Mouse (Mus musculus) limb, embryonic 10.5 days (tissue): ENCODE measurements around the gene Lrrc75a. TPM values are rescaled to one million over a fixed set of nuclear protein-coding genes. Genes with fewer than 3 reads are reported as not detected.

Experiments
- DNase-seq: peaks from one replicate; pipeline ENCODE4 v3.0.0-alpha.2; 2017; ENCODE audit warnings: low spot score
- H3K27ac ChIP-seq: fragments of 300-500 bp; sonication (generic); 2 replicates; pipeline ENCODE4 v1.5.1; 2016; ENCODE audit warnings: mild to moderate bottlenecking
- H3K27me3 ChIP-seq: fragments of 300-500 bp; sonication (generic); 2 replicates; pipeline ENCODE4 v1.6.1; 2016; ENCODE audit warnings: low read depth, mild to moderate bottlenecking; ENCODE audit not compliant: poor library complexity, severe bottlenecking
- H3K36me3 ChIP-seq: fragments of 300-500 bp; sonication (generic); 2 replicates; pipeline ENCODE4 v1.6.1; 2016; ENCODE audit warnings: mild to moderate bottlenecking, moderate library complexity
- H3K4me1 ChIP-seq: fragments of 300-500 bp; sonication (generic); 2 replicates; pipeline ENCODE4 v1.6.1; 2016
- H3K4me3 ChIP-seq: fragments of 300-500 bp; sonication (generic); 2 replicates; pipeline ENCODE4 v1.5.1; 2016; ENCODE audit warnings: mild to moderate bottlenecking, moderate library complexity
- H3K9me3 ChIP-seq: fragments of 300-500 bp; sonication (generic); replicated peaks from 2 replicates; pipeline ENCODE4 v1.6.1; 2016; ENCODE audit warnings: mild to moderate bottlenecking
- WGBS: fragments of 180-500 bp; shearing (Covaris S2); methylation state at CpG from one replicate; pipeline ENCODE4 v1.1.7; 2016; 5-methylcytosine and 5-hydroxymethylcytosine counted together
- polyA plus RNA-seq: library from polyadenylated mRNA; unstranded; fragments of >200 nt; fragmentation: Nextera tagmentation; extraction: Ambion mirVana; gene quantifications from 2 replicates; pipeline ENCODE4 v1.2.1, GENCODE M21; 2016

Lrrc75a gene
- polyA plus RNA-seq, 1 experiment from 2014 or later: 17.3 TPM

DNA sequence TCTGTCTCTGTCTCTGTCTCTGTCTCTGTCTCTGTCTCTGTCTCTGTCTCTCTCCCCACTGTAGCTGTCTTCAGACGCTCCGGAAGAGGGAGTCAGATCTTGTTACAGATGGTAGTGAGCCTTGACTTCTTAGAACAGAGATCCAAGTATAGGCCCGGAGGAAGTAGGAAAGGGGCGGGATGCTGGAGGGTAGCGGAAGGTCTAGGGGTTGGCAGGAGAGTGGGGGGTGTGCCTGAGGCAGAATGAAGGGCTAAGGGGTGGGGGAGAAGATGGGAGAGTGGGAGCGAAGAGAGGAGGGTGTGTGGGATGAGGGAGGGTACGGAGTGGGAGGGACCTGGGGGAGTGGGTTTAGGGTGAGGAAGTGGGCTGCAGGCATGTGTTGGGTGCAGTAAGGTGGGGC is 82.6 kb downstream of the Lrrc75a start:
- WGBS: 73% methylated on average over 7 of the region's 7 CpGs
- no peak for DNase-seq
- Histone ChIP-seq H3K27me3 (0 out of 2 replicates have a peak, but pooled peaks cover 7% of the 10 kb centered on the region), H3K4me1 (peaks cover 9% of the 10 kb centered on the region), H3K9me3 (no peaks in the 10 kb centered on the region), H3K36me3 (no peaks in the 10 kb centered on the region), H3K27ac (no peak overlapping the region), H3K4me3 (no peak overlapping the region)

GRCm38 (mm10) chr11:62563590-62563989 is 84.7 kb downstream of the Lrrc75a start:
- Histone ChIP-seq H3K4me1 (peaks cover 18% of the 10 kb centered on the region), H3K4me3 (no peak overlapping the region), H3K36me3 (no peaks in the 10 kb centered on the region), H3K27me3 (peaks cover 15% of the 10 kb centered on the region; the same call in 1 of the 2 replicates), H3K9me3 (no peaks in the 10 kb centered on the region), H3K27ac (no peak overlapping the region)
- WGBS: 92% methylated on average over 2 of the region's 2 CpGs
- no peak for DNase-seq

DNA sequence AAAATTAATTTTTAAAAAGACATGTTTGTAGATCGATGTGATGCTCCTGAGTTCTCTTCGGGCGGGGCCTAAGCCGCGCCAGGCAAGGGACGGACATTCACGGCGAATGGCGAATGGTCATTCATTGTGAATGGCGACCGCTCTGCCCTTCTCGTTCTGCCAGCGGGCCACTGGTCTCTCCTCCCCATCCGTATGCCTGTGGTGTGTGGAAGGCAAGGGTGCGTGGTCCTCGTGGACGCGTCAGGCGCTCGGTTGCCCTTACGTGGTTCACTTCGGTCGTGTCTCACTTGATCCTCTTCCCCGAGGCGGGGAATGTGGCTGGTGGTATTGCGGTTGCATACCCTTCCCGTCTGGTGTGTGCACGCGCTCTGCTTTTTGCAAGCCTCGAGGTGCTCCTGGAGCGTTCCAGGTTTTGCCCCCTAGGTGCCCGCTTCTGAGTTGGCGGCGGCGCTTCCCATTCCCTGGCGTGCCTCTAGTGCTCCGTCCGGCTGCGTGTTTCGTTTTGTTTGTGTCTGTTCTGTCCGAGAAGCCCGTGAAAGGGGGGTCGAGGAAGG is 87.8 kb downstream of the Lrrc75a start:
- Histone ChIP-seq H3K27me3 (peaks cover 15% of the 10 kb centered on the region; the same call in 1 of the 2 replicates), H3K4me1 (peaks cover 13% of the 10 kb centered on the region), H3K36me3 (peaks cover 3% of the 10 kb centered on the region), H3K9me3 (no peaks in the 10 kb centered on the region), H3K27ac (peak overlapping the region; percentile 50; the same call in 1 of the 2 replicates), H3K4me3 (peak overlapping the region; percentile 44)
- DNase-seq: peak; percentile 46
- WGBS: 37% methylated on average over 43 of the region's 43 CpGs

- no peak overlapping the region for H3K27ac ChIP-seq
- DNase-seq: no peak
- H3K36me3 ChIP-seq: peaks cover 17% of the 10 kb centered on the region
- peaks cover 15% of the 10 kb centered on the region; the same call in 1 of the 2 replicates for H3K27me3 ChIP-seq
- peaks cover 22% of the 10 kb centered on the region for H3K4me1 ChIP-seq
- 64% methylated on average over 6 of the region's 6 CpGs for WGBS
- H3K4me3 ChIP-seq: no peak overlapping the region
- H3K9me3 ChIP-seq: no peaks in the 10 kb centered on the region
These were observed 89.2 kb downstream of the Lrrc75a start for GRCm38 (mm10) chr11:62558961-62559646.

DNA sequence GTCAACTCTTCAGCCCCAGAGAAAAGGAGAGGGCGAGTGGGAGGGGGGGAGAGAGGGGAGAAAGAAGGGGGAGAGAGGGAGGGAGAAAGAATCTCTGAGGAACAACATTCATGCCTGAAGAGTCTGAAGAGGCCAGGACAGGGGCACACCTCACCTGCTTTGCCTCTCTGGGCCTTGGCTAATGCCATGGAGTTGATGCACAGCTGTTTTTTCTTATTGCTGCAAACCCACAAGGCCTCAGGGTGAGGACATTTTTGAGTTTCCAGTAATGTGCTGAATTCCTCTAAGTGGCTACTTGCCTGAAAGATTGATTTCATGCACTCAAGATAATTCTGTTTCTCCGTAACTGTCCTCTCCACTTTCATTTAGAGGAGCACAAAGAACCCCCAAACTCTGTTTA is 90.2 kb downstream of the Lrrc75a start:
- DNase-seq: no peak
- Histone ChIP-seq H3K27ac (no peak overlapping the region), H3K4me1 (peaks cover 31% of the 10 kb centered on the region), H3K4me3 (no peak overlapping the region), H3K9me3 (no peaks in the 10 kb centered on the region), H3K27me3 (peaks cover 15% of the 10 kb centered on the region; the same call in 1 of the 2 replicates), H3K36me3 (peaks cover 27% of the 10 kb centered on the region)
- 83% methylated on average over 2 of the region's 2 CpGs for WGBS

- peaks cover 32% of the 10 kb centered on the region for H3K4me1 ChIP-seq
- WGBS: 69% methylated on average over 5 of the region's 5 CpGs
- H3K27me3 ChIP-seq: peaks cover 15% of the 10 kb centered on the region; the same call in 1 of the 2 replicates
- no peak overlapping the region for H3K4me3 ChIP-seq
- H3K9me3 ChIP-seq: no peaks in the 10 kb centered on the region
- peaks cover 32% of the 10 kb centered on the region for H3K36me3 ChIP-seq
- DNase-seq: no peak
- no peak overlapping the region for H3K27ac ChIP-seq
These were observed 91.1 kb downstream of the Lrrc75a start for GRCm38 (mm10) chr11:62557205-62557604.

GRCm38 (mm10) chr11:62555896-62556412 is 92.4 kb downstream of the Lrrc75a start:
- H3K4me1 ChIP-seq: peaks cover 32% of the 10 kb centered on the region
- no peak for DNase-seq
- no peaks in the 10 kb centered on the region for H3K9me3 ChIP-seq
- H3K4me3 ChIP-seq: no peak overlapping the region
- peaks cover 32% of the 10 kb centered on the region for H3K36me3 ChIP-seq
- H3K27ac ChIP-seq: no peak overlapping the region
- H3K27me3 ChIP-seq: peaks cover 8% of the 10 kb centered on the region; the same call in 1 of the 2 replicates

DNA sequence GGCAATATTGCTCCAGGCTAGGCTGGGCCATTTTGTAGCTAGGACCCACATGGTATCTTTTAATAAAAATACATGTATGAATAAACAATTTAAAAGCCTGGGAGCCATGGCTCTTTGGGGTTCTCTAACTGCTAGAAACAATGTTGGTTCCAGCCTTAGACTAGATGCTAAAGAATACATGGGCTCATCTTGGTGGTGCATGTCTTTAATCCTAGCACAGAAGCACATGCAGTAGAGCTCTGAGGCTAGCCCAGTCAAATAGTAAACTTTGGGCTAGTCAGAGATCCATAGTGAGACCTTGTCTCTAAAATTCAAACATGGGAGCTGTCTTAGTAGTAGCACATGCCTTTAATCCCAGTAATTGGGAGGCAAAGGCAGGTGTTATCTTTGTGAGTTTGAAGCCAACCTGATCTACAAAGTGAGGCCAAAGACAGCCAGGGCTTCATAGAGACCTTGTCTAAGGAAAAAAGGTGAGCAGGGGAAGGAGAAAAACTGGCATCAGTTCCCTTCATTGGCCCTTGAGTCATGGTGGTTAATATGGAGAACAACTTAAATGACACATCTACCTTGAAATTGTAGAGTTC is 93.3 kb downstream of the Lrrc75a start:
- no peak overlapping the region for H3K27ac ChIP-seq
- H3K4me1 ChIP-seq: peaks cover 26% of the 10 kb centered on the region
- peaks cover 32% of the 10 kb centered on the region for H3K36me3 ChIP-seq
- no peak for DNase-seq
- no peaks in the 10 kb centered on the region for H3K9me3 ChIP-seq
- H3K4me3 ChIP-seq: peak overlapping the region; percentile 57; the same call in 1 of the 2 replicates
- H3K27me3 ChIP-seq: peaks cover under 1% of the 10 kb centered on the region; the same call in 1 of the 2 replicates

Other genes starting within 250 kb of the Lrrc75a start
- 13.5 and 13.9 TPM in 2 replicates for gene Pigl, start 190.1 kb downstream of the Lrrc75a start, polyA plus RNA-seq
- 127 and 144 TPM in 2 replicates for gene Ncor1, start 190.0 kb downstream of the Lrrc75a start, polyA plus RNA-seq
- 35.0 and 42.2 TPM in 2 replicates for gene Cenpv, start 109.3 kb downstream of the Lrrc75a start, polyA plus RNA-seq
- gene Ubb, start 97.4 kb downstream of the Lrrc75a start, polyA plus RNA-seq: 3,627 and 3,653 TPM in 2 replicates
- 0.55 and 0.87 TPM in 2 replicates for gene Trpv2, start 74.0 kb downstream of the Lrrc75a start, polyA plus RNA-seq
- 45.5 and 52.5 TPM in 2 replicates for gene Mmgt2, start 141 bp upstream of the Lrrc75a start, polyA plus RNA-seq
- 11.8 and 15.7 TPM in 2 replicates for gene Zfp287, start 83.4 kb upstream of the Lrrc75a start, polyA plus RNA-seq
- gene Gm10428, start 104.6 kb upstream of the Lrrc75a start, polyA plus RNA-seq: not detected in 2 replicates
- gene Zfp286, start 140.9 kb upstream of the Lrrc75a start, polyA plus RNA-seq: 22.4 and 29.8 TPM in 2 replicates
- 2.9 and 3.3 TPM in 2 replicates for gene Trim16, start 171.7 kb upstream of the Lrrc75a start, polyA plus RNA-seq
- gene Fbxw10, start 198.5 kb upstream of the Lrrc75a start, polyA plus RNA-seq: 0.31 and 0.84 TPM in 2 replicates
- gene Tvp23b, start 230.9 kb upstream of the Lrrc75a start, polyA plus RNA-seq: 37.9 and 43.4 TPM in 2 replicates